Mouse (Mus musculus) liver, postnatal 0 days (tissue): ENCODE results near the gene Prpf40a.

Experiments used
- CTCF ChIP-seq: sonication (generic); IDR thresholded peaks from 2 replicates; pipeline ENCODE4 v1.5.1; 2016; ENCODE audit warnings: antibody characterized with exemption, low read depth
- EP300 ChIP-seq: IDR thresholded peaks from 2 replicates; pipeline ENCODE4 v1.6.1; 2016; ENCODE audit warnings: antibody characterized with exemption, low read depth, mild to moderate bottlenecking

DNA sequence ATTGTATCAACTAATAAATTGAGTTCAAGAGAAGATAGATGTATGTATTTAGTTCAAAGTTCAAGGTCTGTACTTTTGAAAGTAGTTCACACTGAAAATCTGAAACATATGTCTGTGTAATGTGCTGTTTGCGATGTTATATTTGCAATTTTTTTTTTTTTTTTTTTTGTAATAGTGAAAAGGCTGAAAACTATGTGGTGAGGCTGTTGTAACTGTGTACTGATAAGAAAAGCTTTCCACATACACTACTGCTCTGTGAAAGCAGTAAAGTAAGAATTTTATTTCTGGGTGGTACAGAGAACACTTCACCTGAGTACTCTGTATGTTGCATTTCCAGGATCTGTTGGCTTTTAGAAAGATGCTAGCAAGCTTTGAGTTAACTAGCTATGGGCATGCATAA, 8.1 kb upstream of the Prpf40a start:
- TF ChIP-seq CTCF = no peak
- TF ChIP-seq EP300 = no peak
